Mouse (Mus musculus): Measurements from ENCODE around the gene Rbm4. TPM values are rescaled to one million over a fixed set of nuclear protein-coding genes. Genes with fewer than 3 reads are reported as not detected.
A peak's percentile ranks its signal among the peaks of the same experiment; 100 is the strongest.
"Not testable (repeated sequence)": the region's sequence is repeated elsewhere in the genome, so short reads cannot be mapped to it uniquely, and the experiment has no call there.

Gene Rbm4
- polyA plus RNA-seq, 1 experiment from 2014 or later: 111 TPM

GRCm38 (mm10) chr19:4782891-4783290 lies 10.8 kb downstream of the Rbm4 start:
- DNase-seq (ENCODE audit: low spot score, missing footprints) (no peak), ATAC-seq (ENCODE audit: low FRiP score) (no peak)
- H3K27me3 ChIP-seq (ENCODE audit: control insufficient read depth, insufficient read depth, low read length): no peaks in the 10 kb centered on the region
- no peak overlapping the region for H3K27ac ChIP-seq (ENCODE audit: low read depth, low read length)
- no peaks in the 10 kb centered on the region for H3K9me3 ChIP-seq (ENCODE audit: control insufficient read depth, low read length)
- H3K4me3 ChIP-seq (ENCODE audit: low read depth, low read length): no peak overlapping the region
- WGBS: 95% methylated on average over 2 of the region's 2 CpGs
- no peak overlapping the region for H3K4me2 ChIP-seq
- no peaks in the 10 kb centered on the region for H3K4me1 ChIP-seq (ENCODE audit: control insufficient read depth, insufficient read depth, low read length)
- H3K36me3 ChIP-seq (ENCODE audit: control insufficient read depth, insufficient read depth, low read length): peaks cover 19% of the 10 kb centered on the region
- no peak overlapping the region for H3K9ac ChIP-seq (ENCODE audit: low read length)

- Histone ChIP-seq H3K9ac (ENCODE audit: low read length) (no peak overlapping the region), H3K27me3 (ENCODE audit: control insufficient read depth, insufficient read depth, low read length) (no peaks in the 10 kb centered on the region), H3K4me3 (ENCODE audit: low read depth, low read length) (no peak overlapping the region), H3K9me3 (ENCODE audit: control insufficient read depth, low read length) (no peaks in the 10 kb centered on the region), H3K4me2 (no peak overlapping the region), H3K4me1 (ENCODE audit: control insufficient read depth, insufficient read depth, low read length) (no peaks in the 10 kb centered on the region), H3K36me3 (ENCODE audit: control insufficient read depth, insufficient read depth, low read length) (peaks cover 14% of the 10 kb centered on the region), H3K27ac (ENCODE audit: low read depth, low read length) (no peak overlapping the region)
- no peak for DNase-seq (ENCODE audit: low spot score, missing footprints)
- 88% methylated on average over 3 of the region's 3 CpGs for WGBS
- ATAC-seq (ENCODE audit: low FRiP score): no peak
Measured at GRCm38 (mm10) chr19:4772785-4773184, 20.9 kb downstream of the Rbm4 start.

GRCm38 (mm10) chr19:4767507-4768148 lies 26.1 kb downstream of the Rbm4 start:
- ATAC-seq (ENCODE audit: low FRiP score) (no peak), DNase-seq (ENCODE audit: low spot score, missing footprints) (no peak)
- Histone ChIP-seq H3K4me3 (ENCODE audit: low read depth, low read length) (no peak overlapping the region), H3K4me1 (ENCODE audit: control insufficient read depth, insufficient read depth, low read length) (no peaks in the 10 kb centered on the region), H3K27ac (ENCODE audit: low read depth, low read length) (no peak overlapping the region), H3K27me3 (ENCODE audit: control insufficient read depth, insufficient read depth, low read length) (no peaks in the 10 kb centered on the region), H3K36me3 (ENCODE audit: control insufficient read depth, insufficient read depth, low read length) (peaks cover 12% of the 10 kb centered on the region), H3K9ac (ENCODE audit: low read length) (no peak overlapping the region), H3K9me3 (ENCODE audit: control insufficient read depth, low read length) (no peaks in the 10 kb centered on the region), H3K4me2 (no peak overlapping the region)
- WGBS: 87% methylated on average over 12 of the region's 12 CpGs

GRCm38 (mm10) chr19:4762876-4763275 lies 30.8 kb downstream of the Rbm4 start:
- H3K36me3 ChIP-seq (ENCODE audit: control insufficient read depth, insufficient read depth, low read length): peaks cover 9% of the 10 kb centered on the region
- no peaks in the 10 kb centered on the region for H3K27me3 ChIP-seq (ENCODE audit: control insufficient read depth, insufficient read depth, low read length)
- no peaks in the 10 kb centered on the region for H3K9me3 ChIP-seq (ENCODE audit: control insufficient read depth, low read length)
- no peak overlapping the region for H3K4me3 ChIP-seq (ENCODE audit: low read depth, low read length)
- peaks cover 12% of the 10 kb centered on the region for H3K4me1 ChIP-seq (ENCODE audit: control insufficient read depth, insufficient read depth, low read length)
- 68% methylated on average over 1 of the region's 1 CpGs for WGBS
- H3K4me2 ChIP-seq: no peak overlapping the region
- H3K9ac ChIP-seq (ENCODE audit: low read length): no peak overlapping the region
- ATAC-seq (ENCODE audit: low FRiP score): no peak
- H3K27ac ChIP-seq (ENCODE audit: low read depth, low read length): no peak overlapping the region
- DNase-seq (ENCODE audit: low spot score, missing footprints): no peak

GRCm38 (mm10) chr19:4760544-4760943 lies 33.2 kb downstream of the Rbm4 start:
- not testable (repeated sequence) for H3K27ac ChIP-seq (ENCODE audit: low read depth, low read length); DNase-seq (ENCODE audit: low spot score, missing footprints); H3K27me3 ChIP-seq (ENCODE audit: control insufficient read depth, insufficient read depth, low read length); H3K9me3 ChIP-seq (ENCODE audit: control insufficient read depth, low read length); H3K4me2 ChIP-seq; H3K4me3 ChIP-seq (ENCODE audit: low read depth, low read length); H3K9ac ChIP-seq (ENCODE audit: low read length); H3K36me3 ChIP-seq (ENCODE audit: control insufficient read depth, insufficient read depth, low read length); ATAC-seq (ENCODE audit: low FRiP score)
- H3K4me1 ChIP-seq (ENCODE audit: control insufficient read depth, insufficient read depth, low read length): peaks cover 16% of the 10 kb centered on the region
- WGBS: 90% methylated on average over 8 of the region's 8 CpGs

GRCm38 (mm10) chr19:4756921-4757320 lies 36.8 kb downstream of the Rbm4 start:
- peak overlapping the region; percentile 95 for H3K27ac ChIP-seq (ENCODE audit: low read depth, low read length)
- DNase-seq (ENCODE audit: low spot score, missing footprints) (no peak), ATAC-seq (ENCODE audit: low FRiP score) (no peak)
- H3K4me3 ChIP-seq (ENCODE audit: low read depth, low read length): peak overlapping the region; percentile 61
- H3K9me3 ChIP-seq (ENCODE audit: control insufficient read depth, low read length): no peaks in the 10 kb centered on the region
- peak overlapping the region; percentile 91 for H3K9ac ChIP-seq (ENCODE audit: low read length)
- H3K27me3 ChIP-seq (ENCODE audit: control insufficient read depth, insufficient read depth, low read length): no peaks in the 10 kb centered on the region
- 9% methylated on average over 9 of the region's 9 CpGs for WGBS
- H3K4me1 ChIP-seq (ENCODE audit: control insufficient read depth, insufficient read depth, low read length): peaks cover 16% of the 10 kb centered on the region
- H3K4me2 ChIP-seq: peak overlapping the region; percentile 65
- peaks cover 2% of the 10 kb centered on the region for H3K36me3 ChIP-seq (ENCODE audit: control insufficient read depth, insufficient read depth, low read length)

GRCm38 (mm10) chr19:4756193-4756911 lies 37.3 kb downstream of the Rbm4 start, which contains the start of gene Rbm4b:
Rbm4b (plus strand) TSS chr19:4756497.
- peak; percentile 98 for ATAC-seq (ENCODE audit: low FRiP score)

GRCm38 (mm10) chr19:4755565-4756192 lies 38.0 kb downstream of the Rbm4 start:
- H3K27ac ChIP-seq (ENCODE audit: low read depth, low read length): peak overlapping the region; percentile 95
- H3K9me3 ChIP-seq (ENCODE audit: control insufficient read depth, low read length): no peaks in the 10 kb centered on the region
- peak overlapping the region; percentile 91 for H3K9ac ChIP-seq (ENCODE audit: low read length)
- H3K4me3 ChIP-seq (ENCODE audit: low read depth, low read length): peak overlapping the region; percentile 61
- ATAC-seq (ENCODE audit: low FRiP score): peak; percentile 69
- peak overlapping the region; percentile 65 for H3K4me2 ChIP-seq
- peaks cover 16% of the 10 kb centered on the region for H3K4me1 ChIP-seq (ENCODE audit: control insufficient read depth, insufficient read depth, low read length)
- under 1% methylated on average over 10 of the region's 10 CpGs for WGBS
- peak; percentile 97 for DNase-seq (ENCODE audit: low spot score, missing footprints)
- H3K36me3 ChIP-seq (ENCODE audit: control insufficient read depth, insufficient read depth, low read length): peaks cover 2% of the 10 kb centered on the region
- H3K27me3 ChIP-seq (ENCODE audit: control insufficient read depth, insufficient read depth, low read length): no peaks in the 10 kb centered on the region

More at GRCm38 (mm10) chr19:4756193-4756911, 37.3 kb downstream of the Rbm4 start, which contains the start of gene Rbm4b:
- Histone ChIP-seq H3K4me2 (peak within 1 kb of the TSS; percentile 65), H3K4me1 (ENCODE audit: control insufficient read depth, insufficient read depth, low read length) (peaks cover 16% of the 10 kb centered on the region), H3K27me3 (ENCODE audit: control insufficient read depth, insufficient read depth, low read length) (no peaks in the 10 kb centered on the region), H3K9me3 (ENCODE audit: control insufficient read depth, low read length) (no peaks in the 10 kb centered on the region), H3K36me3 (ENCODE audit: control insufficient read depth, insufficient read depth, low read length) (peaks cover 2% of the 10 kb centered on the region), H3K4me3 (ENCODE audit: low read depth, low read length) (peak within 1 kb of the TSS; percentile 61), H3K27ac (ENCODE audit: low read depth, low read length) (peak within 1 kb of the TSS; percentile 95), H3K9ac (ENCODE audit: low read length) (peak within 1 kb of the TSS; percentile 91)
- DNase-seq (ENCODE audit: low spot score, missing footprints): peak; percentile 100
- under 1% methylated on average over 65 of the region's 65 CpGs for WGBS

GRCm38 (mm10) chr19:4749975-4750374 lies 43.7 kb downstream of the Rbm4 start:
- no peak overlapping the region for H3K4me2 ChIP-seq
- no peak for ATAC-seq (ENCODE audit: low FRiP score)
- peaks cover 15% of the 10 kb centered on the region for H3K36me3 ChIP-seq (ENCODE audit: control insufficient read depth, insufficient read depth, low read length)
- H3K27me3 ChIP-seq (ENCODE audit: control insufficient read depth, insufficient read depth, low read length): no peaks in the 10 kb centered on the region
- no peak overlapping the region for H3K4me3 ChIP-seq (ENCODE audit: low read depth, low read length)
- no peak overlapping the region for H3K27ac ChIP-seq (ENCODE audit: low read depth, low read length)
- no peak for DNase-seq (ENCODE audit: low spot score, missing footprints)
- no peaks in the 10 kb centered on the region for H3K9me3 ChIP-seq (ENCODE audit: control insufficient read depth, low read length)
- 82% methylated on average over 6 of the region's 6 CpGs for WGBS
- no peaks in the 10 kb centered on the region for H3K4me1 ChIP-seq (ENCODE audit: control insufficient read depth, insufficient read depth, low read length)
- no peak overlapping the region for H3K9ac ChIP-seq (ENCODE audit: low read length)

All from midbrain, embryonic 11.5 days (tissue).